Mouse (Mus musculus) thymus, postnatal 25 days (tissue): ENCODE results near the gene Tomm6.
"Not testable (repeated sequence)": the region's sequence is repeated elsewhere in the genome, so short reads cannot be mapped to it uniquely, and the experiment has no call there.

ENCODE experiments used
- DNase-seq: peaks from one replicate; pipeline ENCODE4 v3.0.0; 2022

Gene Tomm6

DNA sequence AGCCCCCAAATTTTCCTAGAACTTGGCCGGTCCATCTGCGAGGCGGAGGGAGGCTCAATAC, 6.1 kb upstream of the Tomm6 start, which contains the start of gene Gm21981:
Gm21981 (minus strand) TSS at position 14 of the 61 bp plus-strand sequence.
- DNase-seq = no peak

- no peak for DNase-seq
Measured at GRCm38 (mm10) chr17:47693671-47694441, 5.7 kb upstream of the Tomm6 start.

DNA sequence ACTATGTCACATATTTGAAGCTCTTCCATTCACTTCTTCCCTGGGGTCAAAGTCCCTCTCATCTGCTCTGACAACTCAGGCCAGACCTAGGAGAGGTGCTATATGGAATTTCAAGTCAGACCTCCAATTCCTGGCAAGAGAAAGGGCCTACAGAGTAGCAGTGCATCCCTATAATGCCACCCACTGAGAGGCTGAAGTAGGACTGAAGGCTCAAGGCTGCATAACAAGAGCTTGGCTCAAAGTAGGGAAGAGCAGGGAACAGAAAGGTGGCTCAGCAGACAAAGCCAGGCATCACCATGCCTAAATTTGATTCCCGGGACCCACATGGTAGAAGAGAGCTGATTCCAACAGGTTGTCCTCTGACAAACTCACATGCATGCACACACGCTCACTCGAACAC, 3.5 kb upstream of the Tomm6 start:
- no peak for DNase-seq

DNA sequence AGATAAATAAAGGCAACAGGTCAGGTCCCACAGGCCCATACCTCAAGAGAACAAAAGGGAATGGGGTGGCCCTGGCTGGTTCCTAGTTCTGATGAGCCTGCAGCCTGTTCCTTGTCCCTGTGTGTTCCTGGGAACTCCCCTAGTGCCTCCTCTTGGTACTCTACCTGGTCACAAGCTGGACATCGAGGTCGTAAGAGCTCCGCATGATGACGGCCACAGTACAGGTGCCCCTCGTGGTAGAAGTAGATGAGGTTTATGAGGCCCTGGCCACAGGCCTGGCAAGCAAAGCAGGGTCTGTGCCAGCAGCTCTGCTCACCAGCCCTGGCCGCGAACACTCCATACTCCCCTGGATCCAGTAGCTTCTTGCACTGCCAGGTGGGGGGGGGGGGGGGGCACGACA, 1.7 kb upstream of the Tomm6 start:
- no peak for DNase-seq

- peak; percentile 57 for DNase-seq
Measured at GRCm38 (mm10) chr17:47688608-47689575, 706 bp upstream of the Tomm6 start, which contains the start of gene Frs3. Gene Frs3 (plus strand): TSS chr17:47689030.

- DNase-seq = peak; percentile 92
Measured at GRCm38 (mm10) chr17:47687409-47688343, 510 bp downstream of the Tomm6 start.

DNA sequence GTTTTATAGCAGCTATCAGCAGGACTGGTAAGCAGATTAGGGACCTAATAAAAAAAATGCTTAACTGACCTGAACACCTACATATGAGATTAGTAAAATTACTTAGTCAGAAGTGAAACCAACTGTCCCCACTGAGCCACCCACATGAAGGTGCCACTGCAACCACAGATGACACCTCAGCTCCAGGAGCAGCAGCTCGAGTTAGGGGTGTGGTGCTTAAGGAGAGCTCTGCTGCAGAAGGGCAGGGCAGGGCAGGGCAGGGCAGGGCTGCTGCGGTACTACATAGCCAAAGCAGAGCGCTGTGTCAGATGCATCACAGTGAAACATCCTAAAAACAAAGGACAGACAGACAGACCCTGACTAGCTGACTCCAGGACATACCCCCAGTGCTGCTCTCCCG, 5.3 kb downstream of the Tomm6 start:
- no peak for DNase-seq

GRCm38 (mm10) chr17:47678702-47679101, 9.5 kb downstream of the Tomm6 start:
- no peak for DNase-seq

DNA sequence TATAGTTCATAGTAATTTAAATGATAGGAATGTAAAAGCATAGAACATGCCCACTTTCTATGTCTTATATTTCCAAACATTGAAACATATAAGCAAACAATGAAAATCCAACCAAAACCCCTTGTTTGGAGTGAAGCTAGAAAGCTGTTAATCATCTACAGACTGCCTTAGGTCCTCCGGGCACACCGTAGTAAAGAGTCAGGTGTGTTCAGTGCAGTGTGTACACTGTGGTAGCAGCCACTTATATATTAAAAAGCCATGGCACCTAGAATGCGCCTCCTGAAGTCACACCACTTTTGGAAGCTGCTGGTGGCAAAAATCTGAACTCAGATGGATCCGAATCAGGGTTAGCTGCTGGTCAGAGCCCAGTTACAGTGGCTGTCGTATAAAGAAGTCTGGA, 9.9 kb downstream of the Tomm6 start:
- DNase-seq = no peak

DNA sequence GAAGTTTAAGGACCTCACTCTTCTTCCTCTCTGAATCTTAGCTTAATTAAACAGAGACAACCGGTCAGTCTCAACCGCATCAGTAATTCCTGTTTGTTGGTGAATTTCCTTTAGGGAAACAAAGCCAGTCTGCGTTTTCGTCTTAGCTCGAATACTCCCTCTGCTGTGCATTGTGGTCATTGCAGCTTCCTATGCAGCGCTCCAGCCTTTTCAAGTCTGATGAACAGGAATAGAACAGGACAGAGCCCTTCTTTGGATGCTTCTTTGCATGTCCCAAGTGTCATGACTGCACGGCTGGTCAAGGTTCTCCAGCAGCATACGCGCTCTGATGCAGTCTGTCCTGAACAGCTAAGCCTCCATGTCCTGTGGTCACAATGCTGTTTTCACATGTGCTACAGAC, 11.6 kb downstream of the Tomm6 start:
- peak; percentile 50 for DNase-seq

DNA sequence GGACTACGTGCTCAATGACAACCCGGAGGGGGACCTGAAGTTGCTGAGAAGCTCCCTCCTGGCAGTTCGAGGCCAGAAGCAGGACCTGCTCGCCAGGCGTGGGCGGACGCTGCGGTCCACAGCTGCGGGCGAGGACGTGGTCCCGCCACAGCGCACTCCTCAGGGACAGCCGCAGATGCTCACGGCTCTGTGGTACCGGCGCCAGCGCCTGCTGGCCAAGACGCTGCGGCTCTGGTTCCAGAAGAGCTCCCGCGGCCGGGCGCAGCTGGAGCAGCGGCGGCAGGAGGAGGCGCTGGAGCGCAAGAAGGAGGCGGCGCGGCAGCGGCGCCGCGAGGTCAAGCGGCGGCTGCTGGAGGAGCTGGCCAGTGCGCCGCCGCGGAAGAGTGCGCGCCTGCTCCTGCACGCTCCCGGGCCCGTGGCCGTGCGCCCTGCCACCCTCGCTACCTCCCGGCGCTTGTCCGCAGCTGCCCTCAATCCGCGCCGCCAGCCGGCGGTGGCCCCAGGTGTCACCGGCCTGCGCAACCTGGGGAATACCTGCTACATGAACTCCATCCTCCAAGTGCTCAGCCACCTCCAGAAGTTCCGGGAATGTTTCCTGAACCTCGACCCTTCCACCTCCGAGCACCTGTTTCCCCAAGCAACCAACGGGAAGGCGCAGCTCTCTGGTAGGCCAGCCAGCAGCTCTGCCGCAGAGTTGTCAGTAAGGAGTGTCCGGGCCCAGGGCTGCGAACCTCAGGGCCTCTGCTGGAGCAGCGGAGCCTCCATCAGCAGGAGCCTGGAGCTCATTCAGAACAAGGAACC, 15.7 kb downstream of the Tomm6 start:
- no peak for DNase-seq

DNA sequence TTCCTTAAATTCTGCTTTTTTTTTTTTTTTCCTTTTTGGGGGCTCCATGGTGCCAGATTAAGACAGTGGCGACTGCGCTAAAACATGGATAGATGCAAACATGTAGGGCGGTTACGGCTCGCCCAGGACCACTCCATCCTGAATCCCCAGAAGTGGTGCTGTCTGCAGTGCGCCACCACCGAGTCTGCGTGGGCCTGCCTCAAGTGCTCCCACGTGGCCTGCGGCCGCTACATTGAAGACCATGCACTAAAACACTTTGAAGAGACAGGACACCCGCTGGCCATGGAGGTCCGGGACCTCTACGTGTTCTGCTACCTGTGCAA, 16.2 kb downstream of the Tomm6 start:
- DNase-seq = no peak

- DNase-seq = no peak
Measured at GRCm38 (mm10) chr17:47669166-47669565, 19.0 kb downstream of the Tomm6 start.

DNA sequence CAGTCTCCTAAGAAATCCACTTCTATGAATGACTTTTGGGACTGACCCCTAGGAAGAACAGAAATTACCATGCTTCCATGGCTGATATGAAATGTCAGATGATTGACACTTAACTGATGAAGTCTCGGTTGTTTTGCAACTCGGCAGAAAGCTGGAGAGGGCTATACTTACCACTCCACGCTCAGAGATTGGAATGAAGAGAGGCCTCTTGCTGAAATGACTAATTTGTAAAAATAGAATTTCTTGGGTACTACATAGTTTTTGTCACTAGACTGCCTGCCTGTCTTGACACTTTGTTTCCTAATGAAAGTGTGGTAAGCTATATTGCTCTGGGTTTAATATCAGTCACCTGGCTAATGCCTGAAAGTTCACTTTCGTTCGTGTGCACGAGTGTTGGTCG, 23.7 kb downstream of the Tomm6 start:
- DNase-seq = no peak

DNA sequence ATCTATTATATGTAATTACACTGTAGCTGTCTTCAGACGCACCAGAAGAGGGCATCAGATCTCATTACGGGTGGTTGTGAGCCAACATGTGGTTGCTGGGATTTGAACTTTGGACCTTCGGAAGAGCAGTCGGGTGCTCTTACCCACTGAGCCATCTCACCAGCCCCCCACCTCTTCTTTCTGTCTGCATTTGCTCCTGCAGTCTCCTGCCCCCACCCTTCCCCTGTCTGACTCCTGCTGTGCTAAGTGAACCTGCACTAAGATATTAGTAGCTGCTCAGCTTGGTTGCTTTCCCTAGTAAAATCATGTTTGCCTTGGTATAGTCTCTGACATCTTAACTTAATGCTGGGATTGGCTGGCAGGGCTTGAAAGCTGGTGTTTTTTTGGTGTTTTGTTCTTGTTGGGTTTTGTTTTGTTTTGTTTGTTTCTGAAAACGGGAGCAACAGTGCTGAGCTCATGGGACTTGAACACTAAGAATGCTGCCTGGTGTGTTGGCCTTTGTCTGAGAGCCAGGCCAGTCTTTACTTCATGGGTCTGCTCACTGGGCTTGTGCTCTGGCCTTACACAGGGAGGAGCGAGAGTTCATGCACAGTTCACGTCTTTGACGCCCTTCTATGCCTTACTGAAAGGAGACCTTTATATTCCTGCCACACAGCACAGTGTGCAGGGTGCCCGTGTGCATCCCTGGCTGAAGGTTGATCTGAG, 25.0 kb downstream of the Tomm6 start:
- no peak for DNase-seq

DNA sequence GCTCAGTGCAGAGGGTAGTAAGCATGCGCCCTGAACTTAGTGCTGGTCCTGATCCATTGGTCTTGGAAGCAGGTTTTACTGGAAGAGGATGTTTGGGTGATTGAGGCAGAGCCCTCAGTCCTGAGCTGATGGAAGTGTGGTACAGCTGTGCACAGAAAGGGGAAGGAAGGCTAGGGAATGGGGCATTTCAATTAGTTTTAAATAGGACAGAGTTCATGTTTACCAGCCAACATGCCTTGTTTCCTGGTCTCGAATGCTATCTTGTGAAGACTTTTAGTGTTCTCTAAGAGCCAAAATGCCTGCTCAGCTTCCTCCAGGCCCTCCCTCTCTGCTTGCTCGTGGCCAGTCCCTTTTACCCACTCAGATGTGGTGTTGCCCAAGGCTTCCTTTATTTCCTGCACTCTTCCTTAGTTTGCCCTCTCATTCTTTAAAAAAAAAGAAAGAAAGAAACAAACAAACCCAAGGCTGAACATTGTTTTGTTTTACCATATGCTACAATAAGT, 29.4 kb downstream of the Tomm6 start:
- no peak for DNase-seq

GRCm38 (mm10) chr17:47657901-47658300, 30.3 kb downstream of the Tomm6 start:
- no peak for DNase-seq

GRCm38 (mm10) chr17:47655697-47656096, 32.5 kb downstream of the Tomm6 start:
- DNase-seq = no peak

DNA sequence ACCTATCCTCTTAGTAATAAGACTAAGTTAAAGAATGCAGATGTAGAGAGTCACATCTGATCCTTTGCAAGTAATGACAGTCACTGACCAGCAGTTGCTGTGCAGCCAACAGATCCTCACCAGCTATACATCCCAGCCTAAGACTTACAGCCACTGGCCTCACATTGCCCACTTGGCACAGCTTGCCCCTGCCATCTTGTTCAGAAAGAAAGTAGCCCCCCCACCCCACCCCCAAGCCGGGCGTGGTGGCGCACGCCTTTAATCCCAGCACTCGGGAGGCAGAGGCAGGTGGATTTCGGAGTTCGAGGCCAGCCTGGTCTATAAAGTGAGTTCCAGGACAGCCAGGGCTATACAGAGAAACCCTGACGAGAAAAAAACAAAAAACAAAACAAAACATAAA, 33.8 kb downstream of the Tomm6 start:
- DNase-seq = not testable (repeated sequence)

DNA sequence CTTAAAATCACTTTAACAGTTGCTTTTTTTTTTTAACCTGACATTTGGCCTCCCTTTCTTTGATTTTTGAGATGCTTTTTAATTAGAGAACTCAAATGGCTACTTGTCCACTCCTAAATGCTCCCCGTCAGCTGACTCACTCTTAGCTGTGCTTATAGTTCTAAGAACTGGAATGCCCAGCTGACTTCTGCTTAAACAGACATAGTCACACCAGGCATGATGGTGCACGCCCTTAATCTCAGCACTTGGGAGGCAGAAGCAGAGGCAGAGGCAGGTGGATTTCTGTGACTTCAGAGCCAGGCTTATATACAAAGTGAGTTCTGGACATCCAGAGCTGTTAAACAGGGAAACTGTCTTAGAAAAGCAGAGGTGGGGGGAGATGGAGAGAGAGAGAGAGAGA, 36.2 kb downstream of the Tomm6 start:
- DNase-seq = no peak

DNA sequence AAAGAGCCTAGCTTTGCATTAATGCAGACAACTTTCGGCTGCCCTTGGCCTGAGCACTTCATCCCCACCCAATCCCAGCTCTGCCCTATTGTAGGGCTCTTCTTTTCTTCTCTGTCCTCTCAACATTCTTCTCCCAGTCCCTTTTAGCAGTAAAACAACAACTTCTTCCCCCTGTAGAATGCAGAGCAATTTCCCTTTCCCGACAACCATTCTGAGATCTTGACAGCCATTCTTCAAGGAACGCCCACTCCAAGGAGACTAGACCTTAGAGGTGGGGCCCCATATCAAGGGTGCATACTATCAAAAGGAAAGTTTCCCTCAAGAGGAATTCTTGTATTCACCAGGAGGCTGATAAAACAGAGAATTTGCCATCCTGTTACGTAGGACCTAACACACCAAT, 39.2 kb downstream of the Tomm6 start:
- no peak for DNase-seq

DNA sequence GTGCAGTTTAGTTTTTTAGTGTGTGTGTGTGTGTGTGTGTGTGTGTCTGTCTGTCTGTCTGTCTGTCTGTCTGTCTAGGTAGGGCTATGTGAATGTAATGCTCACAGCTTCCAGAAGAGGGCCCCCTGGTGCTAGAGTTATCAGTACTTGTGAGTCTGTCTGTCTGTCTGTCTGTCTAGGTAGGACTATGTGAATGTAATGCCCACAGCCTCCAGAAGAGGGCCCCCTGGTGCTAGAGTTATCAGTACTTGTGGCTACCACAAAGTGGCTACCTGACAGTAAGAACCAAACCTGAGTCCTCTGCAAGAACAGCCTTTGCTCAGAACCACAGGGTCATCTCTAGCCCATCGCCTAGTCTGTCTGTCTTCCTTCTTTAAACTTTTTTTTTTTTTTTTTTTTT, 41.5 kb downstream of the Tomm6 start:
- DNase-seq = peak; percentile 63
